Mouse (Mus musculus): ENCODE measurements at regions not wholly inside any gene's neighbourhood (a gene's known extent, or its start where the extent isn't known, plus 50 kb on each side); places are given as distances from the start of the nearest gene placed in this dataset.
"Not testable (repeated sequence)": the region's sequence is repeated elsewhere in the genome, so short reads cannot be mapped to it uniquely, and the experiment has no call there.

DNA sequence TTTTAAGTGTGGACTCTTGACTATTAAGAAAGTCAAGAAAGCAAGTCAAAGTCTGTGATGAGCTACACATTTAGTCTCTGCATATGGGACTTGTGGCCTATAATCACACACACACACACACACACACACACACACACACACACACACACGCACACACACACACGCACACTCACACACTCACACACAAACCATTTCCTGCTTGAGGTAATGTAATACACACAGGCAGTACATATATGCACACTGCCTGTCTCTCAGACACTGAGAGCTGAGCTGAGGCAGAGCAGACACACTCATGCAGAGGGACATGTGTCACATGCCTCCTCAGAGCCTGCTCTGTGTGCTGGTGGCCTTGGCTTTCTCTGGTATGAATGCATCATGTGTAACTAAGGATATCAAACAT is 461.0 kb upstream of the Olfr1507 start:
- TF ChIP-seq CTCF (IDR thresholded peaks at IDR 0.05; ENCODE audit: borderline replicate concordance, insufficient read depth, low read length); POLR2A (IDR thresholded peaks at IDR 0.05; ENCODE audit: low read depth, low read length): not testable (repeated sequence)
